Mouse (Mus musculus): ENCODE measurements around the gene Cox18. TPM values are rescaled to one million over a fixed set of nuclear protein-coding genes. Genes with fewer than 3 reads are reported as not detected.
"Not testable (repeated sequence)": the region's sequence is repeated elsewhere in the genome, so short reads cannot be mapped to it uniquely, and the experiment has no call there.

Cox18 gene
- total RNA-seq (2021): 10 to 100 TPM; 26.3 to 27.2 TPM
- long read RNA-seq, experiment 1, transcript Cox18-202 (6 exons, 1,307 nt): major isoform, 11 of 24 reads
- long read RNA-seq, experiment 1, partial matches to known transcripts: 2 of 24 reads
- long read RNA-seq, experiment 1, other reads (novel, unspliced or antisense): 9 of 24 reads
- long read RNA-seq, experiment 2, transcript Cox18-202 (6 exons, 1,307 nt): major isoform, 8 of 29 reads
- long read RNA-seq, experiment 2, partial matches to known transcripts: 2 of 29 reads
- long read RNA-seq, experiment 2, other reads (novel, unspliced or antisense): 15 of 29 reads

DNA sequence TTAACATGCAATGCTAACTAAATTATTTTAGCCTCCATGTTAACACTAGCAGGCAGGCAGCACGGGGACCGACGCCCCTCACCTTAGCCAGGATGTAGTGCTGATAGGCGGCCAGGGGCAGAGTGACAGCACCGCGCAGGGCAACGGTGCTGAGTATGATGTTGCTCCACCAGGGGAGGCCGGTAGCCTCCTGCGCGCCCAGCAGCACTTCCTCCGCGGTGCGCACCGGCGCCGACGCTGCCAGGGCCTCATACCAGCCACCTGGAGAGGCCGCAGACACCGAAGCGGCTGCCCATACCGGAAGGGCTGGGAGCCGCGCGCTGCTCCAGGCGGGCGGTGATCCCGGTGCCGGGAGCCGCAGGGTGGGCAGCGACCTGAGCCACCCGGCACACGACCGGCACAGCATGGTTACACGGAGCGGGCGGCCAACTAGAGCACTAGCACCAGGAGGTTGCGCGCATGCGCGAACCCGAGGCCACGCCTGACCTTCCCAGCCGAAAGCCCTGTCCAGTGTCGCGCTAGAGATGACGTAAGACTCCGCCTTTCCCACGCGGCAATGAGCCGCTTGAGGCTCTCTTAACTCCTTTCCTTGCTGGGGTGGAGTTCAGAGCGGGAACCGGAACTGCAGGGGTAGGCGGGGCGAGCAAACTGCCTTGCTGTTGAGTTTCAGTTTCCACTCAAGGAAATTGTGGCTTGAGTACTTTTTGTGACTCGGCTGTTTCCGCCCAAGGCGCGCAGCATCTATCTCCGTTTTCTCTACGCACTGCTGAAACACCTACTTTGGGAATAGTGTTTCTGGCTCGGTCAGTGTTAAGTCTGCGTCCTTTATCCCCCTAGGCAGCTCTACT lies at the start of gene Cox18:
Cox18 (minus strand) TSS at position 468 of the 848 bp plus-strand sequence.
- DNase-seq (ENCODE audit: low spot score in 2 of 2): peak; percentile 97 to 99

DNA sequence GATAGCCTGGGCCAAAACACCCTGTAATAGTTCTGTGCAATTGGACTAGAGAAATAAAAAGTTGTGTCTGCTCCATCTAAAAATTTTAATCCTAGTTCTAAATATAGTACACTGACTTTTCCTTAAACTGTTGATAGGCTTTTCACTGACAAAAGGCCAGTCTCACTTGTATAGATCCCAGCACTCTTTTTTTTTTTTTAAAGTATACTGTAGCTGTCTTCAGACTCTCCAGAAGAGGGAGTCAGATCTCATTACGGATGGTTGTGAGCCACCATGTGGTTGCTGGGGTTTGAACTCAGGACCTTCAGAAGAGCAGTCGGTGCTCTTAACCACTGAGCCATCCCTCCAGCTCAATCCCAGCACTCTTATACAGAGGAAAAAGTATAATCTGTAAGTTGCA lies 38.4 kb upstream of the Cox18 start:
- not testable (repeated sequence) for DNase-seq (ENCODE audit: low spot score in 2 of 2)

DNA sequence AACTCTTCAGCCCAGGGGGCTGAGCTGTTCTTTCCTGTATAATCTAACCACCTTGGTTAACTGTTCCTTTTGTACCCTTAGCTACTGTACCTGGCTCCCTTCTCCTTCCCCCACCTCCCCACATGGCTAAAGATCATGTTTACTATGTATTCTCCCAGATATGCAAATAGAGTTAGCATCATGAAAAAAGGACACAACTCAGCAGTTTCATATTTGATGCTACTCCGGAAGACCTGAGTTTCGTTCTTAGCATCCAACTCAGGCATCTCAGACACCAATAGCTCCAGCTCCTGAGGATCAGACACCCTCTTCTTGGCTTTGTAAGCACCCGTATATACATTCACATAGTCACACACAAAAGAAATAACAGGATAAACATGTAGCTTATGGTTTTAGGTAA lies 33.2 kb upstream of the Cox18 start:
- DNase-seq (ENCODE audit: low spot score in 2 of 2): no peak

DNA sequence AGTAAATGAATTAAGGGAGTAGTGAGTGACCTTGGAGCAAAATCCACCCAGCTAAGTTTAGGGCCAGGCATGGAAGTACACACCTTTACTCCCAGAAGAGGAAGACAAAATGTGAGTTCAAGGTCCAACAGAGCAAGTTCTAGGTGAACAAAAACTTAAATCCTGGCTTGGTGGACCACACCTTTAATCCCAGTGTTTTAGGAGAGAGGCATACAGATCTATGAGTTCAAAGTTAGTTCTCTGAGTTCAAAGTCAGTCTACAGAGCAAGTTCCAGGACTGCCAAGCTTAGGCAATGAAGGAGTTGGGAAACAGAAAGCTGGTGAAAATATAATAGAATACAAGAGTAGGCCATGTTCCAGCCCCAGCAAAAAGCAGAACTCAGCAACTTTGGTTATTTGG lies 23.7 kb upstream of the Cox18 start:
- no peak for DNase-seq (ENCODE audit: low spot score in 2 of 2)

DNA sequence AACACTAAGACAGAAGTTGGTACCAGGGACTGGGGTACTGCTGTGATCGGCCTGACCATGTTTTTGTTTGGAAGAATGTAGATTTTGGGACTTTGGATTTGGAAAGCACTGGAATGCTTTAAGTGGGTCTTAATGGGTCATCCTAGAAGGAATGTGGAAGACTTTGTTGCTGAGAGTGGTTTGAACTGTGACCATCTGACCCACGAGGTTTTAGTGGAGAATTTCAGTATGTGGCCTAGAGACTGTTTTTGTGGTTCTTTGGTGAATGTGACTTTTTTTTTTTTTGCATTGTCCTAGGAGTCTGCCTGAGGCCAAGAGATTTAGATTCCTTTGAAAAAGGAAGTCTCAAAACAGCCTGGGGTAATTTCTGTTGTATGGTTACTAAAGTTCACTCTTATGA lies 23.2 kb upstream of the Cox18 start:
- no peak for DNase-seq (ENCODE audit: low spot score in 2 of 2)

DNA sequence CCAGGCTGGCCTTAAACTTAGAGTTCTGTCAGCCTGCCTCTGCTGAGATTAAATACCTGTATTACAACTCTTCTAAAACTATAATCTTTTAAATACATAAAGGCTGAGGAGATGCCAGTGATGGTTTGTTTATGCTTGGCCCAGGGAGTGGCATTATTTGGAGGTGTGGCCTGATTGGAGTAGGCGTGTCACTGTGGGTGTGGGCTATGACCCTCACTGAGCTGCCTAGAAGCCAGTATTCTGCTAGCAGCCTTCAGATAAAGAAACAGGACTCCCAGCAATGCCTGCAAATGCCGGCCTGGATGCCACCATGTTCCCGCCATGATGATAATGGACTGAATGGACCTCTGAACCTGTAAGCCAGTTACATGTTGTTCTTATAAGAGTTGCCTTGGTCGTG lies 22.8 kb upstream of the Cox18 start:
- no peak for DNase-seq (ENCODE audit: low spot score in 2 of 2)

DNA sequence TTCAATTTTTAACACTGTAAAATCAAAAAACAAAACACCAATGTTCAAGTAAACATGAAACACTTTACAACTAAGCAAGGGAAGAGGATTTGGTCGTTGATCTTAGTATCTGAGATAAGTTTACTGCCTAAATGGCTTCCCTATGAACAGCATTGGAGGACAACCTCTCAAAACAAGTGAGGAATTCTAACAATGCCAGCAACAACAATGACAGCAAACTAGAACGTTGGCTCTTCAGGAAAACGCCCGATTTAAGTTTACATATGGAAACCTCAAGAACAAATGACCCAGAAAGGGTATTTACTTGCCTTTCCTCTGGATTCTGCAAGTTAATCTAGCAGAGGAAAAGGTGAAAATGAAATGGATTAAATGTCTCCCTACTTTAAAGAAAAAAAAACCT lies 21.6 kb upstream of the Cox18 start:
- no peak for DNase-seq (ENCODE audit: low spot score in 2 of 2)

DNA sequence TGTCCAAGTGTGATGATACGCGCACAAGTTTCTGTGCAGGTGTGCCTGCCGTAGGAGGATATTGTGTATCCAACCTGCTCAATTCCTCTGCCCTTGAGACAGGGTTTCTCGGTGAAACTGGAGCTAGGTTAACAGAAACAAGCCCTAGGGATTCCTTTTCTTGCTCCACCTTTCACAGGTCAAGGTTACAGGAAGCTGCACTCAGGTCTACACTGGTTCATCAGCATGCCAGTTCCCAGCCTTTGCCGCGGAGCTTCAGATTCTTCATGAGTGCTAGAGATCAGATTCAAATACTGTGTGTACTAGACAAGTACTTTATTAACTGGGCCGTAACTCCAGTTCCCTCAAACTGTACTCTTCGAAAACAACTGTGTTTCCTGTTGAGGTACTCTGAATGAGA lies 11.4 kb upstream of the Cox18 start:
- DNase-seq (ENCODE audit: low spot score in 2 of 2): no peak

DNA sequence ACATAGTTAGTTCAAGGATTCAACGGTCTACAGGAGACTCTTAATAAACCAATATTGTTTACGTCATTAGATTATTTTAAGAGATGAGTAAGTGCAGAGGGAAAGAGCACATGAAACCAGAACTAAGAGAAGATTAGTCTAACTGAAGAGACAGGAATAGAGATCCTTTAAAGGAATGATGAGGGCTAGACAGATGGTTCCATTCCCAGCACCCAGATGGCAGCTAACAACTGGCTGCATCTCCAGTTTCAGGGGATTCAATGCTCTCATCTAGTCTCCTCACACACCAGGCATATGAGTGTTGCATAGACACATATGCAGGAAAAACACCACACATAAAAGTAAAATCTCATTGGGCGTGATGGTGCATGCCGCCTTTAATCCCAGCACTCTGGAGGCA lies 9.5 kb upstream of the Cox18 start:
- peak in 1 of 2 experiments; percentile 34 for DNase-seq (ENCODE audit: low spot score in 2 of 2)

DNA sequence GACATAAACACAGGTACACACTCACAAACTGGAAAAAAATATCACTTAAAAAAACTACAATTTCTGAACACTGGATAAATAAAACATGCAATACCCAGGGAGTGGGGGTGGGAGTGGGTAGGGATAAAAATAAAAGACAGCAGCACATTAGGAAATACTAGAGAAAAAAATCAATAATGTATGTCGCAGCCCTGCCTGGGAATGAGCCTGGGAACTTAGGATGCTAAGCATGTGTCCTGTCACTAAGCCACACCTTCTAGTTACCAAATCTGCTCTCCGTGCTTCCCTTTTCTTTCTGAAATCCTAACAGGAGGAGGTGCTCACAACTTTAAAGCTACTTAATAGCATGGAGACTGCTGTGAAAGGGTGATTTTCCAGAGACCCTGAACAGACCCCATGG lies 6.0 kb upstream of the Cox18 start:
- DNase-seq (ENCODE audit: low spot score in 2 of 2): no peak

DNA sequence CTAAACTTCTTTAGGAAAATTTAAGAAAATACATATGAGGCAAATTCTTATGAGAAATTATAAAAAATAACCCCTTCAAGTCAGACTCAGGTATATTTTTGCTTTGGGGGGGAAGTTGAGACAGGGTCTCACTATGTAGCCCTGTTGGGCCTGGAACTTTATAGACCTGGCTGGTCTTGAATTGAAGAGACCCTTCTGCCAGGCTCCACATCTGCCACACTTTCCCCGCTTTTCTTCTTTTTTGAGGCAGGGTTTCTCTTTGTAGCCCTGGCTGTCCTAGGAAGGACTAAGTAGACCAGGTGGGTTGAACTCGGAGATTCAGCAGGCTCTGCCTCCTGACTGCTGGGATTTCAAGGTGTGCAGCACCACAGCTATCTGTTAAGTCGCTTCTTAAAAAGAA lies 2.9 kb upstream of the Cox18 start:
- no peak for DNase-seq (ENCODE audit: low spot score in 2 of 2)

DNA sequence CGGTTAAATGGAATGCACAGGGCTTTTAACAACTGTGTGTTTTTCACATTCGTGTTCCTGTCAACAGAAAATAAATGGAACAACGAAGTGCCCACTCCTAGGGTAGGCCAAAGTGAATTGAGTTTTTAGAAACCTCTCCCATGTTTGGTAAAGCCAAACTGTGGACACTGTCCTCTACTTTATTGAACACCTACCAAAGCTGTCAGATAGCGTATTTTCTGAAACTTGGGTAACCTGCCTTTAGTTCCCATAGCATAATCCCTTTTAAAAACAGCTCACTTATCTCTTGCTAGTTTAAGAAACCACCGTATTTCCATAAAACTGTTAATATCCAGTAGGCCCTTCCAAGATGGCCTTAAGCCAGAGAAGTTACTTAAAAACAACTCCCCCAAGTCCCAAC lies 929 bp upstream of the Cox18 start:
- DNase-seq (ENCODE audit: low spot score in 2 of 2): no peak

DNA sequence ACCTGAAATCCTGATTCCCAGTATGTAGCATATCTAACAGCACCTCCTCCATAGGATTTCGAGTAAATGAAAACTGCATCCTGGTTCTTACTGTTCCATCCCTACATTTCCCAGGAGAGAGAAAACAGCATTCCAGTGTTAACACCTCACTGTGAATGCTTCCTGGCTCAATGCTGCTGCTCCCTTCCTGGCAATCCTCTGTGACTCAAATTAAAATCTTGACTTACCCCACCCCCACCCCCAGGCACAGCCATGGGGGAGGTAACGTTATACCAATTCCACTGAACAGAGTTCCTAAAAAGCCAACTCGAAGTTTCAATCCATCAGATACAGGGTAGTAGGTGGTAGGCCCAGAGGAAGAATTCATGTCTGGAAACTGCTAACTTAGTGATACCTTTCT lies 864 bp downstream of the Cox18 start:
- DNase-seq (ENCODE audit: low spot score in 2 of 2): no peak

DNA sequence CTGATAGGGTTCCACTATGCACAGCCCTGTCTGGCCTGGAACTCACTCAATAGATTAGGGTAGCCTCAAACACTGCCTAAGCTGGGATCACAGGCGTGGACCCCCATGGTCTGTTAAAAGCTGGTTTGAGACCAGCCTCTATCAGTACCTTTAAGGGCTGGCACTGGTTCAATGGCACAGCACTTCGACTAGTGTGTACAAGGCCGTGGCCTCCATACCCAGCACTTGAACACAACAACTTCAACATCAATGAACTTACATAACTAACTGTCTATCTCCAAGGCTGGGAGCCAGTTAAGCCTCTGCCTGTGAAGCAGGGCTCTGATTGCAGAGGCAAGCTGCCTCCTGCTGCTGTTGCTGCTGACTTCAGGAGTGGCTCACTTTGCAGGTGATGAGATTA lies 6.0 kb downstream of the Cox18 start:
- no peak for DNase-seq (ENCODE audit: low spot score in 2 of 2)

DNA sequence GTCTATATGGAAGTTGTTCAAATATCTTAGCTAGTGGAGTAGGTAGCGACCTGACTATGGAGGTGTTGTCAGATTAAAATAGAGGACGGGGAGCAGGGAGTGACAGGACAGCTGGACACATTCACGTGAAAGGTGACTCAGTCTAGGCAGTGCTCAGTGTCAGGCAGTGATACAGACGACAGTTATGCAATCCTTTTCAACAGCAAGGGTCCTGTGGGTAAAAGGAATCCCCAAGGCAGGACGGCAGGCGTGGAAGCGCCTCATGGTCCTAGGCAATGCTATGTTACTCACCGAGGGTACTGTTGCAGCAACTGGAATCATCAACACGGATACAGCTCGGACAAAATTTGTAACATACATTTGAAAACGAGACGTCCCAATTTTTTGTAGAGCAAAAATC lies 6.6 kb downstream of the Cox18 start:
- no peak for DNase-seq (ENCODE audit: low spot score in 2 of 2)

DNA sequence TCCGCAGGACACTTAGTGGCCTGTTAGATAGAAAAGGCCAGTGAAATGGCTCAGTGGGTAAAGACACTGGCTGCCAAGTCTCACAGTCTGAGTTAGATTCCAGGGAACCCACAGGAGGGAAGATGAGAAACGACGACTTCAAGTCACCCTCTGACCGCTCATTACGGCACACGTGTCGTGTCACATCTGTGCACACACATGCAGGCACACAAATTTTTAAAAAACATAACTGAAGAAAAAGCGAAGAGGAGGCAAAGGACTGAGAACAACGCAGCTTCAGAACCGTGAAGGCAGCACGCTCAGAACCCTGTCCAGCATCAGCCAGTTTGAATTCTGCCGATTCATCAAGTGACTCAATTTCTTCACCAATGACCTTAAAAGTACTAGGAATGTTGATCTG lies 10.4 kb downstream of the Cox18 start:
- DNase-seq (ENCODE audit: low spot score in 2 of 2): no peak

DNA sequence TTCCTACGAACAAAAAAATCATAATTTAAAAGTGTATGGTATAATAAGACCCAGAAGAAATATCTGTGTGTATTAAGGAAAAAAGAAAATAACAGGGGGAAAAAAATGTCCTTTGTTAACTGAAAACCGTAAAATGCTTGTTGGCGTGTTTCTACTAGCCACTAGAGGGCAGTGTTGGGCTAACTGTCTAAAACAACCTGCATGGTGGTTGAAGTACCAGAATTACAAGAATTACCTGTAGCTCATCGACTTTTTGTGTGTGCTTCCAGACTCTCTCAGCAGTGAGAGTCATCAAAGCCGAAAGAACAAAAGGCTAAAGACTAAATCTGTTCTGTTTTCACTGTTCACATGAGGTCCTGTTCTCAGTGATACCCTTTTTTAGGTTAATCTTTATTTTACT lies 20.6 kb downstream of the Cox18 start:
- DNase-seq (ENCODE audit: low spot score in 2 of 2): peak in 1 of 2 experiments; percentile 63

DNA sequence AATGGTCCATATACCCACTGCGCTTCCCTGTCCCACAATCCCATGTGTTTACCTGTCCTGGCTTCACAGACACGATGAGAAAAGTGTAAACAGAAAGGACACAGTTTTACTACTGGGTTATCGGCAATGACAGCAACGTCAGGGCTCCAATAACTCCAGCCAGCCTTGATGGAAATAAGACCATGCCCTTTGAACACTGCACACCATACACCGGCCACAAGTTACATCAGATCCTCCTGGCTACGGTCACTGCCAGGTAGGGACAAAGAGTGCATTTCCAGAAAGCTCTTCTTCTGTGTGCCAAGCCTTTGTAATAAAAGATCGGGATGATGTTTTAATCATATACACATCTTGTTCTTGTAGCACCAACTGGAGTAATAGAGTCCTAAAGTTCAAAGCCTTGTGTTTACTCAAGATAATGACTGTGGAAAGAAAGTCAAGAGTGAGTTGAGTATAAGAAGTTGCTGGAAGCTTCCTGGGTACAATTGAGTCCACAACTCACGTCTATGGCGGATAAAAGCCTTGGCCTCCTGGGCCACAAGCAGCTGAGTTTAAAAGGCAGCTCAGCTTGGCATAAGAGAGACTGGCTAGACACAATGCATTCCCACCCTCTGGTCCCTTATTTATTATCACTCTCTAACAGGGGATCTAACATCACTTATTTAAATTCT lies 21.2 kb downstream of the Cox18 start:
- DNase-seq (ENCODE audit: low spot score in 2 of 2): no peak

DNA sequence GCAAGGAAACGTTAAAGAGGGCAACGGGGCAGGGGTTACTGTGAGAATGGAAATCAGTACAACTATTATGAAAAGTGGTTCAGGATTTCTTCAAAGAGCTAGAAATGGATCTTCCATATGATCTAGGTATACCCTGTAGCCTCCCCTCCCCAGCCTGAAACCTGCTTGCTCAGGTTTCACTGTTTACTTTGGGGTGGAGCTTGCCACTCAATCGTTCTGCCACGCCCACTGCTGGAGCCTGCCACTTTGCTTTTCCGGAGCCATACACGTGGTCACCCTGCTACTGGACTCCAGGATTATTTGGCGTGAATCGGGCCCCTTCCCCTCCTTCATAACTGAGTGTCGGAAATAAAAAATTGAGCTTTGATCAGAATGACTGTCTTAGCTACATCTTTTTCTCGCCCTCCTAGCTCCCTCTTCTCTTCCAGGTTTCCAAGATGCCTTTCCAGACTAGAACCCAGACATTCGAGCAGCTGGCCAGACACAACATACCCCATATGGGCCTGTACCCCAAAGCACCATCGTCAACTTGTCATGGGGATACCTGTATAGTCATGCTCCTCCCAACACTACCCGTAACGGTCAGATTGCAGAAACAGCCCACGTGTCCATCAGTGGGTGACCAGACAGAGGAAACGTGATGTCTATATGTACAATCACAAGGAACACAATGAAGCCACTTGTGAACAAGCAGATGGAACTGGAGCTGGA lies 23.7 kb downstream of the Cox18 start:
- DNase-seq (ENCODE audit: low spot score in 2 of 2): no peak

DNA sequence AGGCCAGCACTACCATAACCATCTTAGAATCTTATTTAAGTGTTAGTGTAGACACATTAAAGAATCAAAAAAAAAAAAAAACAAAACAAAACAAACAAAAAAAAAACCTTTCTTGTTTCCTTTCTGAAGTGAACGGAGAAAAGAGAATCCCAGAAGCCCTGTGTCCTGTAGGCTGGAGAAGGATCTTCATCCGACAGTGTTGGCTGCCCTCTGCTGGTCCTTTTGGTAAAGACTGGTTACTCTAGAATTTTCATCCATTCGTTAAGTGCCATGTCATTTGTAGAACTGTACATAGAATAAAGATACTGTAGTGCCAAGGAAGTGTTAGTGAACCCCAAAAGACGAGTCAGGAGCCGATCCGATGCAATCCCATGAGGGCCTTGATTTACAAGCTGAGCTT lies 29.0 kb downstream of the Cox18 start:
- DNase-seq (ENCODE audit: low spot score in 2 of 2): peak; percentile 58 to 78

DNA sequence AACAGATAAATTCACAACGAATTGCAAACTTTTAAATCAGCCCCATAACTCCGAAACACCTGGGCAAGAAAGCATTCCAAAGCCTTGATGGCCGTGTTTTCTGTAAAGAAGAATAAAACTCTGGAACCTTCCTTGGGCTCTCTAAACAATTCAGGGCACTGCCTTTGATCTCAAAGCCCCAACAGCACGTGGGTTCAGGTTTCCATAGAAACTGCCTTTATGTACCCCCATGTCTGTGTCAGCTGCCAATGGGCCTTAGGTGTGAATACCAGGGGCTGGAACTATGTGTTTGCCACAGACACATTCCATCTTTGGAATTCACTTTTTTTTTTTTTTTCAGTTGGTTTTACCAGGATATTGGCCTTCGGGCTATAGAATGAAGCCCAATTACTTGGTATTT lies 41.0 kb downstream of the Cox18 start:
- no peak for DNase-seq (ENCODE audit: low spot score in 2 of 2)

DNA sequence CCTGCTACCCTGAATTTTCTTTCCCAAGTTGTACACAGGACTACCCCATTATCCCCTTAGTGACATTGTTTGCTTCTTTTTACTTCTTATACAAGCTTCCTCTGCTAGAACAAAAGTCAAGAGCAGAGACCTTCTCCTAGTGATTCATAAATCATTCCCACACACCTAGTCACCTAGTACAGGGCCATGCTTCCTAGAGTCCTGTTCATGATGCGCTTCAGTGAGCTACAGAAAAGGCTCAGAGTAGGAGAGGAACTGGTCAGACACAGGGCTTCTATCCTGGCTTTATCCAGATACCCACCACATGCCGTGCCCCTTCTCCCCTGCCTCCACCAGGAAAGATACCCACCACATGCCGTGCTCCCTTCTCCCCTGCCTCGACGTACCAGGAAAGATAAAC lies 44.7 kb downstream of the Cox18 start:
- no peak for DNase-seq (ENCODE audit: low spot score in 2 of 2)

Data from layer of hippocampus, postnatal 14 days (tissue).